In the genomic region with DNA sequence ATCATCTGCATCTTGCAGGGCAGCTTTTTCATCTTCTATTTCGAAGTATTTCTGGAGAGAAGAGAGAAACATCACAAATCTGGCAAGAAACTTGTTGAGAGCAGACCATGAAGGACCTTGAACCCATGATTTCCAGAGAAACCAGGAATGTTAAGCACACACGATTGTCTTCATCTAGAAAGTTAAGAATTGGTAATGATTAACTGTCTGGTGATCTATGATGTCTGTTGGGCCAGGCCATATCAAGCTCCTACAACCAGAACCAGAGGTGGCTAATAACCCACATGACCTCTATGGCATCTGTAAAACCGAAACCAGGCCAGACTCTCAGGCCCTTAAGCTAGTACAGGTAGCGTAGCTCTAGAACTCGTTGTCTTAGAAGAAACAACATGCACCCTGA, we compare ENCODE assay signal across 31 mouse cellular contexts. TPM values are rescaled to one million over a fixed set of nuclear protein-coding genes. Genes with fewer than 3 reads are reported as not detected.
DNase-seq lines count a peak whose midpoint lies in the region; ATAC-seq and TF ChIP-seq lines count a peak whose summit lies in the region.
"Had no signal": no experiment of that assay in that cellular context is flagged by ENCODE, and none has a peak within 500 bp of the region (broad histone marks: within the 10 kb centered on the region; RNA-seq: fewer than 3 reads in every experiment).

No protein-coding gene starts in this region.

- 74% methylated on average over 5 of the region's 5 CpGs for WGBS in intestine, embryonic 15.5 days
- WGBS in intestine, postnatal 0 days = 63% methylated on average over 5 of the region's 5 CpGs
- WGBS in kidney, adult 2 months = 43% methylated on average over 5 of the region's 5 CpGs
- 38% methylated on average over 5 of the region's 5 CpGs for WGBS in liver, adult 2 months
- 51% methylated on average over 5 of the region's 5 CpGs for WGBS in liver, embryonic 12.5 days (ENCODE audit: insufficient replicate concordance)

- 0 out of 2 replicates have a peak, but pooled peaks cover 3% of the 10 kb centered on the region for H3K27me3 ChIP-seq in intestine, embryonic 15.5 days (replicated peaks)
- peaks cover 3% of the 10 kb centered on the region; the same call in 1 of the 2 replicates for H3K27me3 ChIP-seq in intestine, postnatal 0 days (replicated peaks; ENCODE audit: control insufficient read depth, insufficient read depth, low read length)
- no peaks in the 10 kb centered on the region for H3K27me3 ChIP-seq in kidney, adult 2 months (replicated peaks; ENCODE audit: control insufficient read depth, insufficient read depth, low read length)
- H3K27me3 ChIP-seq in liver, adult 2 months (ENCODE audit: control insufficient read depth, insufficient read depth, low read length) = no peaks in the 10 kb centered on the region
- H3K27me3 ChIP-seq in liver, embryonic 12.5 days (replicated peaks) = peaks cover 11% of the 10 kb centered on the region
- H3K27me3 ChIP-seq: CH12.LX had no signal

- no peak overlapping the region for H3K27ac ChIP-seq in intestine, embryonic 15.5 days
- H3K27ac ChIP-seq in intestine, postnatal 0 days (ENCODE audit: low read depth, low read length) = no peak overlapping the region
- H3K27ac ChIP-seq in kidney, adult 2 months (ENCODE audit: insufficient read depth, low read depth, low read length) = no peak overlapping the region
- no peak overlapping the region for H3K27ac ChIP-seq in liver, adult 2 months (replicated peaks; ENCODE audit: insufficient read depth, low read depth, low read length)
- H3K27ac ChIP-seq in liver, embryonic 12.5 days = no peak overlapping the region
- H3K27ac ChIP-seq: forebrain, embryonic 10.5 days; forebrain, embryonic 13.5 days; heart, embryonic 15.5 days; hindbrain, embryonic 10.5 days; hindbrain, embryonic 13.5 days had no signal

- H3K4me2 ChIP-seq in intestine, embryonic 15.5 days (replicated peaks) = no peak overlapping the region
- no peak overlapping the region for H3K4me2 ChIP-seq in intestine, postnatal 0 days (replicated peaks; ENCODE audit: low read depth)
- no peak overlapping the region for H3K4me2 ChIP-seq in liver, embryonic 12.5 days
- H3K4me2 ChIP-seq: forebrain, embryonic 13.5 days; heart, embryonic 12.5 days; heart, embryonic 15.5 days; hindbrain, embryonic 13.5 days had no signal

- no peaks in the 10 kb centered on the region for H3K36me3 ChIP-seq in intestine, embryonic 15.5 days
- H3K36me3 ChIP-seq in intestine, postnatal 0 days (ENCODE audit: control insufficient read depth, insufficient read depth) = no peaks in the 10 kb centered on the region
- H3K36me3 ChIP-seq in kidney, adult 2 months (ENCODE audit: control insufficient read depth, insufficient read depth, low read length) = no peaks in the 10 kb centered on the region
- H3K36me3 ChIP-seq in liver, adult 2 months (ENCODE audit: control insufficient read depth, insufficient read depth, low read length) = no peaks in the 10 kb centered on the region
- no peaks in the 10 kb centered on the region for H3K36me3 ChIP-seq in liver, embryonic 12.5 days
- H3K36me3 ChIP-seq: forebrain, embryonic 10.5 days; G1E; heart, embryonic 12.5 days; heart, embryonic 15.5 days; hindbrain, embryonic 10.5 days; hindbrain, embryonic 13.5 days had no signal

- peak; percentile 39; the same call in 1 of the 2 replicates for ATAC-seq in intestine, embryonic 15.5 days
- no peak for ATAC-seq in intestine, postnatal 0 days
- ATAC-seq in liver, embryonic 12.5 days = no peak
- ATAC-seq: forebrain, embryonic 13.5 days; forebrain, embryonic 16.5 days; Patski had no signal

- no peak overlapping the region for H3K9ac ChIP-seq in intestine, embryonic 15.5 days
- no peak overlapping the region for H3K9ac ChIP-seq in intestine, postnatal 0 days (ENCODE audit: low read depth, low read length)
- no peak overlapping the region for H3K9ac ChIP-seq in liver, adult 2 months (ENCODE audit: low read depth, low read length)
- H3K9ac ChIP-seq in liver, embryonic 12.5 days = no peak overlapping the region
- H3K9ac ChIP-seq: forebrain, embryonic 13.5 days; heart, embryonic 12.5 days; heart, embryonic 15.5 days; hindbrain, embryonic 13.5 days had no signal

- TF ChIP-seq CTCF in intestine, postnatal 0 days (IDR thresholded peaks at IDR 0.05; ENCODE audit: low read depth) = no peak
- no peak for TF ChIP-seq CTCF in kidney, adult 2 months (conservative IDR thresholded peaks at IDR 0.05; ENCODE audit: insufficient read depth, insufficient read length, low read depth, low read length)
- TF ChIP-seq CTCF in liver, adult 2 months (IDR thresholded peaks at IDR 0.05; ENCODE audit: low read depth, low read length) = no peak

- TF ChIP-seq POLR2A in kidney, adult 2 months (IDR thresholded peaks at IDR 0.05; ENCODE audit: low read depth, low read length) = no peak
- no peak for TF ChIP-seq POLR2A in liver, adult 2 months (IDR thresholded peaks at IDR 0.05; ENCODE audit: extremely low read depth, insufficient read depth, low read length)

- DNase-seq in kidney, adult 2 months = peak; percentile 66
- DNase-seq in kidney, postnatal 10 days = no peak
- DNase-seq in liver, adult 2 months (ENCODE audit: extremely low read depth, low read depth, low spot score) = peak; percentile 98
- no peak for DNase-seq in thymus, postnatal 14 days
- DNase-seq: adrenal gland, postnatal 10 days; adrenal gland, postnatal 36 days; B cell, adult 2 months; cerebellum, adult 18-20 months; cerebellum, adult 9-10 months; cerebellum, postnatal 14 days; gastrocnemius, postnatal 10 days; gastrocnemius, postnatal 36 days; heart, postnatal 10 days; heart, postnatal 36 days had no signal

- no peaks in the 10 kb centered on the region for H3K79me2 ChIP-seq in liver, adult 2 months (ENCODE audit: control insufficient read depth, insufficient read depth, low read length)

- no peaks in the 10 kb centered on the region for H3K9me3 ChIP-seq in intestine, embryonic 15.5 days
- H3K9me3 ChIP-seq in intestine, postnatal 0 days (ENCODE audit: control insufficient read depth) = no peaks in the 10 kb centered on the region
- no peaks in the 10 kb centered on the region for H3K9me3 ChIP-seq in liver, embryonic 12.5 days (replicated peaks)
- H3K9me3 ChIP-seq: forebrain, embryonic 10.5 days; forebrain, embryonic 13.5 days; G1E; heart, embryonic 12.5 days; heart, embryonic 15.5 days; hindbrain, embryonic 10.5 days; hindbrain, embryonic 13.5 days had no signal

- H3K4me3 ChIP-seq in intestine, embryonic 15.5 days (replicated peaks) = no peak overlapping the region
- H3K4me3 ChIP-seq in intestine, postnatal 0 days (ENCODE audit: low read depth, low read length) = no peak overlapping the region
- no peak overlapping the region for H3K4me3 ChIP-seq in kidney, adult 2 months (ENCODE audit: insufficient read depth, low read depth, low read length)
- H3K4me3 ChIP-seq in liver, adult 2 months (ENCODE audit: insufficient read depth, low read depth, low read length) = no peak overlapping the region
- H3K4me3 ChIP-seq in liver, embryonic 12.5 days = no peak overlapping the region
- H3K4me3 ChIP-seq: forebrain, embryonic 10.5 days; forebrain, embryonic 13.5 days; heart, embryonic 12.5 days; heart, embryonic 15.5 days; hindbrain, embryonic 10.5 days; hindbrain, embryonic 13.5 days had no signal

- H3K4me1 ChIP-seq in intestine, embryonic 15.5 days (replicated peaks) = no peaks in the 10 kb centered on the region
- H3K4me1 ChIP-seq in intestine, postnatal 0 days (replicated peaks; ENCODE audit: control insufficient read depth, insufficient read depth, low read length) = no peaks in the 10 kb centered on the region
- 0 out of 2 replicates have a peak, but pooled peaks cover 4% of the 10 kb centered on the region for H3K4me1 ChIP-seq in kidney, adult 2 months (ENCODE audit: control insufficient read depth, insufficient read depth, low read length)
- peaks cover 4% of the 10 kb centered on the region; the same call in 1 of the 2 replicates for H3K4me1 ChIP-seq in liver, adult 2 months (ENCODE audit: control insufficient read depth, insufficient read depth, low read length)
- H3K4me1 ChIP-seq in liver, embryonic 12.5 days = no peaks in the 10 kb centered on the region
- H3K4me1 ChIP-seq: heart, embryonic 12.5 days; heart, embryonic 15.5 days; hindbrain, embryonic 13.5 days had no signal

RNA-seq across cellular contexts. Expression of a gene that starts 29.6 kb away (rescaled TPM):
- polyA plus RNA-seq in intestine, embryonic 15.5 days (2015; fragmentation: Nextera tagmentation; extraction: Ambion mirVana) = not detected in 2 replicates
- polyA plus RNA-seq in intestine, postnatal 0 days (2015; fragmentation: Nextera tagmentation; extraction: Ambion mirVana) = not detected in 2 replicates
- polyA plus RNA-seq in kidney, adult 2 months (2012; rRNA removed) = not detected in 2 replicates
- total RNA-seq in liver, adult 2 months (2014; rRNA removed) = not detected in 2 replicates
- not detected in 2 replicates for polyA plus RNA-seq in liver, adult 2 months (2012; rRNA removed)
- polyA plus RNA-seq in liver, embryonic 12.5 days (2016; fragmentation: Nextera tagmentation; extraction: Ambion mirVana) = not detected in 2 replicates
- total RNA-seq: adrenal gland, adult 18-20 months; adrenal gland, postnatal 10 days; adrenal gland, postnatal 36 days; CH12.LX; G1E; gastrocnemius, adult 18-20 months; gastrocnemius, postnatal 10 days; gastrocnemius, postnatal 36 days; granulocyte monocyte progenitor cell, adult 5-6 weeks; heart, postnatal 10 days; heart, postnatal 36 days had no signal
- polyA plus RNA-seq: embryonic facial prominence, embryonic 11.5 days; forebrain, embryonic 10.5 days; forebrain, embryonic 13.5 days; forebrain, embryonic 16.5 days; G1E; heart, embryonic 12.5 days; heart, embryonic 15.5 days; hindbrain, embryonic 10.5 days; Patski had no signal

Comparison
In these comparisons a context has a peak if more than half of its experiments do, and no peak if none do; other contexts are left out.
1. DNase-seq: peak in kidney, adult 2 months (single experiment) and liver, adult 2 months (single experiment); none in kidney, postnatal 10 days (single experiment) and thymus, postnatal 14 days (single experiment).